Mouse (Mus musculus): ENCODE measurements around the gene Bace2.

The Bace2 gene

GRCm38 (mm10) chr16:97401741-97402140 is 45.2 kb downstream of the Bace2 start:
- no peak for DNase-seq (ENCODE audit: low spot score)

- no peak for DNase-seq (ENCODE audit: low spot score)
These were observed 45.8 kb downstream of the Bace2 start for GRCm38 (mm10) chr16:97402213-97402785.

- no peak for DNase-seq (ENCODE audit: low spot score)
These were observed 49.0 kb downstream of the Bace2 start for GRCm38 (mm10) chr16:97405476-97406012.

GRCm38 (mm10) chr16:97417896-97418542 is 61.5 kb downstream of the Bace2 start:
- peak; percentile 8 for DNase-seq (ENCODE audit: low spot score)

GRCm38 (mm10) chr16:97418749-97419453 is 62.4 kb downstream of the Bace2 start:
- DNase-seq (ENCODE audit: low spot score): no peak

GRCm38 (mm10) chr16:97421671-97422070 is 65.1 kb downstream of the Bace2 start:
- DNase-seq (ENCODE audit: low spot score): no peak

GRCm38 (mm10) chr16:97423627-97424026 is 67.1 kb downstream of the Bace2 start:
- DNase-seq (ENCODE audit: low spot score): no peak

GRCm38 (mm10) chr16:97428026-97428425 is 71.5 kb downstream of the Bace2 start:
- DNase-seq (ENCODE audit: low spot score): no peak

- DNase-seq (ENCODE audit: low spot score): no peak
These were observed 73.5 kb downstream of the Bace2 start for GRCm38 (mm10) chr16:97430091-97430490.

GRCm38 (mm10) chr16:97431328-97431727 is 74.8 kb downstream of the Bace2 start:
- DNase-seq (ENCODE audit: low spot score): no peak

- no peak for DNase-seq (ENCODE audit: low spot score)
These were observed 77.7 kb downstream of the Bace2 start for GRCm38 (mm10) chr16:97434206-97434605.

GRCm38 (mm10) chr16:97437448-97438056 is 81.0 kb downstream of the Bace2 start:
- no peak for DNase-seq (ENCODE audit: low spot score)

GRCm38 (mm10) chr16:97438191-97438590 is 81.6 kb downstream of the Bace2 start:
- no peak for DNase-seq (ENCODE audit: low spot score)

GRCm38 (mm10) chr16:97441967-97442366 is 85.4 kb downstream of the Bace2 start:
- no peak for DNase-seq (ENCODE audit: low spot score)

GRCm38 (mm10) chr16:97443670-97444263 is 87.2 kb downstream of the Bace2 start:
- no peak for DNase-seq (ENCODE audit: low spot score)

GRCm38 (mm10) chr16:97447386-97447785 is 90.8 kb downstream of the Bace2 start:
- DNase-seq (ENCODE audit: low spot score): no peak

- DNase-seq (ENCODE audit: low spot score): no peak
These were observed 103.3 kb downstream of the Bace2 start for GRCm38 (mm10) chr16:97459831-97460230.

GRCm38 (mm10) chr16:97461271-97461670 is 104.7 kb downstream of the Bace2 start:
- DNase-seq (ENCODE audit: low spot score): no peak

- no peak for DNase-seq (ENCODE audit: low spot score)
These were observed 106.1 kb downstream of the Bace2 start, which contains the start of gene Mx1 for GRCm38 (mm10) chr16:97462481-97463181. TSS of gene Mx1 (minus strand) at chr16:97462907.

GRCm38 (mm10) chr16:97466182-97466957 is 109.8 kb downstream of the Bace2 start:
- DNase-seq (ENCODE audit: low spot score): no peak

- DNase-seq (ENCODE audit: low spot score): no peak
These were observed 110.9 kb downstream of the Bace2 start for GRCm38 (mm10) chr16:97467472-97467871.
